Mouse (Mus musculus) E14TG2a.4 (cell line): ENCODE measurements around the gene Cct4.

Experiments
- H3K27me3 ChIP-seq: 2 replicates; pipeline ENCODE4 v1.6.1; 2014; ENCODE audit warnings: low read length, control low read depth; ENCODE audit not compliant: insufficient read depth
- H3K36me3 ChIP-seq: 2 replicates; pipeline ENCODE4 v1.6.1; 2014; ENCODE audit warnings: low read length, control low read depth; ENCODE audit not compliant: insufficient read depth
- H3K4me1 ChIP-seq: replicated peaks from 2 replicates; pipeline ENCODE4 v1.6.1; 2014; ENCODE audit warnings: low read depth, low read length, control low read depth
- H3K4me3 ChIP-seq: replicated peaks from 2 replicates; pipeline ENCODE4 v1.5.1; 2014; ENCODE audit warnings: mild to moderate bottlenecking, low read length
- H3K9me3 ChIP-seq: 2 replicates; pipeline ENCODE4 v1.6.1; 2014; ENCODE audit warnings: low read length, control low read depth
- CTCF ChIP-seq: conservative IDR thresholded peaks from 2 replicates; pipeline ENCODE4 v1.5.1; 2014; ENCODE audit warnings: low read length
- NANOG ChIP-seq: IDR thresholded peaks from 2 replicates; pipeline ENCODE4 v1.6.1; 2014; ENCODE audit warnings: borderline replicate concordance, low read length, mixed read lengths
- POU5F1 ChIP-seq: IDR thresholded peaks from 2 replicates; pipeline ENCODE4 v1.6.1; 2014; ENCODE audit warnings: low read length, borderline replicate concordance

Cct4 gene

DNA sequence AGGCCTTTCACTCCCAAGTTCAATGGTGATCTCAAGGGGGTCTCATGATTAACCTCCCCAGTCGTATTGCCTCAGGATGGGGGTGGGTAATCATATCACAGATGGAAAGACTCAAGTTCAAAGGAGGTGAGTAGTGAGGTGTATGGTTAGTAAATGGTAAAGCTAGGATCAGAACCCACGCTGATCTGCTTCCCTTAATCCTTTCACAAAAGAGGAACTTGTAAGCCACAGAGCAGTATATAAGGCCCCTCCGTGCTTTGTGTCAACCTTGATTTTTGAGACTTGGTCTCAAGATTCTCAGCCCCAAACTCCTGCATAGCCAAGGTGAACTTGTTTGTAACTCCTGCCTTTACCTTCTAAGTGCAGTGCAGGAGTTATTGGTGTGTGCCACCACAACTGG lies 33.9 kb downstream of the Cct4 start:
- H3K27me3 ChIP-seq = no peaks in the 10 kb centered on the region
- TF ChIP-seq CTCF (no peak), NANOG (no peak), POU5F1 (no peak)

DNA sequence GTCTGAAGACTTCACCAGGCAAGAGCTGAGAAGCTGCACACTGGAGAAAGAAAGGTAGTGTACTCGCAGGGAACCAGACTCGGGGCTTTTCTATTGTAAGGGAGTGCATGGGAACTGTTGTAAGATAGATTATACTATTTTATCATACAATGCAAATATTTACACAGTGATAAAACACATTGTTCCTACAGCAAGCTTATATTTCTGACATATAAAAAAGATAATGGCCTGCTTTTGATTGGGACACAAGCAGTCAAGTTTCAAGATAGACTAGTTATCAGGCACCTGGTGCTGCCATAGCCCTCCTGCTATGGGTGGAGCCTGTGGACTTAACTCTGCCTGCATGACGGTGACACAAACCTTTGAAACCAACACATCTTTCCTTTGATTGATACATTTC lies 38.6 kb downstream of the Cct4 start:
- no peaks in the 10 kb centered on the region for H3K4me1 ChIP-seq
- no peaks in the 10 kb centered on the region for H3K9me3 ChIP-seq
- no peaks in the 10 kb centered on the region for H3K27me3 ChIP-seq
- no peak for TF ChIP-seq POU5F1
- TF ChIP-seq NANOG = no peak
- no peak for TF ChIP-seq CTCF
- no peak overlapping the region for H3K4me3 ChIP-seq
- H3K36me3 ChIP-seq = no peaks in the 10 kb centered on the region

More for the DNA sequence above, 33.9 kb downstream of the Cct4 start:
- H3K36me3 ChIP-seq = no peaks in the 10 kb centered on the region
- H3K9me3 ChIP-seq = no peaks in the 10 kb centered on the region
- H3K4me3 ChIP-seq = no peak overlapping the region
- H3K4me1 ChIP-seq = peaks cover 14% of the 10 kb centered on the region; the same call in 1 of the 2 replicates

- no peaks in the 10 kb centered on the region for H3K27me3 ChIP-seq
- no peaks in the 10 kb centered on the region for H3K4me1 ChIP-seq
- no peaks in the 10 kb centered on the region for H3K9me3 ChIP-seq
- TF ChIP-seq NANOG = no peak
- TF ChIP-seq POU5F1 = no peak
- no peak for TF ChIP-seq CTCF
- H3K4me3 ChIP-seq = no peak overlapping the region
- no peaks in the 10 kb centered on the region for H3K36me3 ChIP-seq
These were observed 39.1 kb downstream of the Cct4 start for GRCm38 (mm10) chr11:23029399-23029798.

DNA sequence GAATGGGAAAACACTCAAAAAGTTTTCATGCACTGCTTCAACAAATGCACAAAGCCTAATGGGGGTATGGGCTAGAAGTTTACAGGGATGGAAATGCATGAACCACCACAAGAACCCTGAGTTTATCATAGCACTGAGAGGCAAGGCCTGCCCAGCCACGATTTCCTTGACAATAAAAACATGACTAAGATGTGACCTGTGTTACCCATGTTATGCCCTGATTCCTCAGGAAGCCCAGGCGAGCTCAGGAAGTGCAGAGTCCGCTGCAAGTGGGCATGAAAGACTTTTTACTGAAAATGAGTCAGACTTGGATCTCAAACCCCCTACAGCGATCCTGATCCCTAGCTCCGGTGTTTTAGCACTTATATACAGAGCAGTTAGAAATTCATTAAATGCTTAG lies 56.9 kb downstream of the Cct4 start:
- no peaks in the 10 kb centered on the region for H3K36me3 ChIP-seq
- TF ChIP-seq POU5F1 = no peak
- TF ChIP-seq CTCF = no peak
- no peak for TF ChIP-seq NANOG
- H3K27me3 ChIP-seq = no peaks in the 10 kb centered on the region
- no peaks in the 10 kb centered on the region for H3K9me3 ChIP-seq
- peaks cover 27% of the 10 kb centered on the region for H3K4me1 ChIP-seq
- H3K4me3 ChIP-seq = peak overlapping the region; percentile 68

GRCm38 (mm10) chr11:23047663-23048582 lies 57.6 kb downstream of the Cct4 start:
- Histone ChIP-seq H3K36me3 (no peaks in the 10 kb centered on the region), H3K27me3 (no peaks in the 10 kb centered on the region), H3K4me3 (peak overlapping the region; percentile 68), H3K4me1 (peaks cover 27% of the 10 kb centered on the region), H3K9me3 (no peaks in the 10 kb centered on the region)
- no peak for TF ChIP-seq CTCF
- TF ChIP-seq NANOG = no peak
- no peak for TF ChIP-seq POU5F1

DNA sequence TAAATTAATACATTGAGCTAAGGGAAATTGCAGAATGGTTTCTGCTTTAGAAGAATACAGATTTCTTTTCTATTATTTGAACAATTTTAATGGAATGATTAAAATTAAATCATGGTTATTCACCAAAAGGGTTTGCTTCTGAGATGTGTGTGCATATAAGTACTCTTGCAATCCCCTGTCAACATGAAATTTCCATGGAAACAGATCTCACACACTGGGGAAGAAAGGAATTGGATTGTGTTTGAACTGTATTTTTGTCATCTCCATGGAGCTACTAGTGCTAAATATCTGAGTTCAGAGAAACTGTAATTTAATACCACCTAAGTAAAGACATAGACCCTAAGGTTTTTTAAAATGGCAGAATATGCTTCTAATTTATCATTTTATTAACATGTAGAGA lies 59.3 kb downstream of the Cct4 start:
- H3K36me3 ChIP-seq = no peaks in the 10 kb centered on the region
- TF ChIP-seq CTCF (no peak), POU5F1 (no peak), NANOG (no peak)
- no peaks in the 10 kb centered on the region for H3K9me3 ChIP-seq
- H3K4me1 ChIP-seq = peaks cover 27% of the 10 kb centered on the region
- no peaks in the 10 kb centered on the region for H3K27me3 ChIP-seq
- H3K4me3 ChIP-seq = no peak overlapping the region

DNA sequence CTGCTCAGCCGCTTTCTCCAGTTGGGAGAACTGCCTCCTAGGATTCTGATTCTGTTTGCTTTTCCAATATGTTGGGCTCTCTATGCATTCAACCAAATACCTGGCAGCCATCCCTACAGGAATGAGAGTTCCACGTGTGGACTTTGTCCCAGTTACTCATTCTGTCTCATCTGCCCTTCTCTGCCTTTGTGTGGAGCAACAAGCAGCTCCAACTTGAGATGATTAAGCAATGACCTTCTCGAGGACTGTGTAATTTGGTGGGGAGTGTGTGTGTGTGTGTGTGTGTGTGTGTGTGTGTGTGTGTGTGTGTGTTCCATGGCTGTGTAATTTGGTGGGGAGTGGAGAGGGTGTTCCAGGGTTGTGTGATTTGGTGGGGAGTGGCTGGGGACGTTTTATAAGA lies 62.0 kb downstream of the Cct4 start:
- Histone ChIP-seq H3K4me1 (peaks cover 20% of the 10 kb centered on the region), H3K4me3 (no peak overlapping the region), H3K36me3 (no peaks in the 10 kb centered on the region), H3K27me3 (no peaks in the 10 kb centered on the region), H3K9me3 (no peaks in the 10 kb centered on the region)
- TF ChIP-seq NANOG = no peak
